In the genomic region with DNA sequence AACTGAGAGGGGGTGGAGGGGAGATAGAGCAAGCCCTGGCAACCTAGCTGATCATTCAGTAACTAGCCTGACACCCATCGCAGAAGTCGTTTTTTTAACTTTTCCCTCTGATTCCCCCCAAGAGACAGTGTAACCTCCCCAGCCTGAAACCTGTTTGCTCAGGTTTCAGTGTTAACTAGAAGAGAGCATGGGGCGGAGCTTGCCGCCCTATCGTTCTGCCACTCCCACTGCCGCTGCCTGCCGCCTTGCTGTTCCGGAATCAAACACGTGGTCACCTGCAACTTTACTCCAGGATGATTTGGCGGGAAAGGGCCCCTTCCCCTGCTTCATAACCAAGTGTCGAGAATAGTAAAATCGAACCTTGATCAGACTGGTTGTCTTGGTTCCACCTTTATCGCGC, we compare ENCODE assay signal across 8 mouse cellular contexts. TPM values are rescaled to one million over a fixed set of nuclear protein-coding genes. Genes with fewer than 3 reads are reported as not detected.
DNase-seq lines count a peak whose midpoint lies in the region; ATAC-seq and TF ChIP-seq lines count a peak whose summit lies in the region.
"Not testable (repeated sequence)": the region's sequence is repeated elsewhere in the genome, so short reads cannot be mapped to it uniquely, and the experiment has no call there.
"Had no signal": no experiment of that assay in that cellular context is flagged by ENCODE, and none has a peak within 500 bp of the region (broad histone marks: within the 10 kb centered on the region; RNA-seq: fewer than 3 reads in every experiment).

No protein-coding gene starts in this region.

- 0 out of 2 replicates have a peak overlapping the region, but pooled peaks have one; percentile 9 for H3K4me2 ChIP-seq in heart, embryonic 13.5 days
- H3K4me2 ChIP-seq in liver, embryonic 12.5 days = peak overlapping the region; percentile 22; the same call in 1 of the 2 replicates

- DNase-seq in R1 (ENCODE audit: low read depth, low spot score) = peak; percentile 81
- DNase-seq in kidney, adult 11 months = peak; percentile 31
- peak; percentile 53 for DNase-seq in kidney, adult 9 months
- DNase-seq in lung, postnatal 36 days = peak; percentile 36

- not testable (repeated sequence) for H3K27ac ChIP-seq in heart, embryonic 13.5 days (replicated peaks); liver, embryonic 12.5 days

- TF ChIP-seq CTCF in E14TG2a.4 (conservative IDR thresholded peaks at IDR 0.05; ENCODE audit: low read length) = not testable (repeated sequence)

- H3K9ac ChIP-seq in heart, embryonic 13.5 days; liver, embryonic 12.5 days: not testable (repeated sequence)

- peaks cover 20% of the 10 kb centered on the region for H3K9me3 ChIP-seq in E14TG2a.4 (ENCODE audit: low read length)
- not testable (repeated sequence) for H3K9me3 ChIP-seq in heart, embryonic 13.5 days; liver, embryonic 12.5 days (replicated peaks)

- not testable (repeated sequence) for ATAC-seq in heart, embryonic 13.5 days (ENCODE audit: extremely low read depth, insufficient number of reproducible peaks, low FRiP score, low TSS enrichment); liver, embryonic 12.5 days

- peak overlapping the region; percentile 20; the same call in 1 of the 2 replicates for H3K4me3 ChIP-seq in E14TG2a.4 (replicated peaks; ENCODE audit: low read length)
- not testable (repeated sequence) for H3K4me3 ChIP-seq in heart, embryonic 13.5 days; liver, embryonic 12.5 days

- not testable (repeated sequence) for H3K27me3 ChIP-seq in E14TG2a.4 (ENCODE audit: insufficient read depth, low read length); heart, embryonic 13.5 days (replicated peaks); liver, embryonic 12.5 days (replicated peaks)

- H3K4me1 ChIP-seq in E14TG2a.4 (replicated peaks; ENCODE audit: low read depth, low read length); liver, embryonic 12.5 days: not testable (repeated sequence)
- peaks cover 10% of the 10 kb centered on the region for H3K4me1 ChIP-seq in heart, embryonic 13.5 days

- H3K36me3 ChIP-seq in E14TG2a.4 (ENCODE audit: insufficient read depth, low read length); heart, embryonic 13.5 days; liver, embryonic 12.5 days: not testable (repeated sequence)

- WGBS in heart, embryonic 13.5 days = 58% methylated on average over 14 of the region's 14 CpGs
- WGBS in liver, embryonic 12.5 days (ENCODE audit: insufficient replicate concordance) = 52% methylated on average over 14 of the region's 14 CpGs

RNA-seq across cellular contexts. Expression of a gene that starts 14.5 kb away (rescaled TPM):
- 1.2 and 1.7 TPM in 2 replicates for polyA plus RNA-seq in heart, embryonic 13.5 days (2015; fragmentation: Nextera tagmentation; extraction: Ambion mirVana)
- 0.11 and 0.30 TPM in 2 replicates for polyA plus RNA-seq in liver, embryonic 12.5 days (2016; fragmentation: Nextera tagmentation; extraction: Ambion mirVana)
- polyA plus RNA-seq: G1E had no signal

RNA-seq across cellular contexts. Expression of a gene that starts 28.4 kb away (rescaled TPM):
- 29.9 and 30.4 TPM in 2 replicates for polyA plus RNA-seq in heart, embryonic 13.5 days (2015; fragmentation: Nextera tagmentation; extraction: Ambion mirVana)
- polyA plus RNA-seq in liver, embryonic 12.5 days (2016; fragmentation: Nextera tagmentation; extraction: Ambion mirVana) = 20.0 and 20.3 TPM in 2 replicates

Comparison
In these comparisons a context has a peak if more than half of its experiments do, and no peak if none do; other contexts are left out.
1. DNase-seq: peak in every context shown above with its lines; median percentile 81 in R1; 53 in kidney, adult 9 months; 36 in lung, postnatal 36 days; 31 in kidney, adult 11 months.